Mouse (Mus musculus) forebrain, embryonic 11.5 days (tissue): ENCODE data around the gene Cyp26b1. TPM values are rescaled to one million over a fixed set of nuclear protein-coding genes. Genes with fewer than 3 reads are reported as not detected.
A peak's percentile ranks its signal among the peaks of the same experiment; 100 is the strongest.

ENCODE experiments used
- ATAC-seq: fragments of 200-750 bp; cut with Nextera tagmentation; replicated peaks from 2 replicates; pipeline ENCODE4 v1.8.0; 2017; ENCODE audit warnings: moderate TSS enrichment; ENCODE audit not compliant: low FRiP score
- DNase-seq: peaks from one replicate; pipeline ENCODE4 v3.0.0-alpha.2; 2017; ENCODE audit warnings: low spot score
- H3K27ac ChIP-seq: fragments of 300-500 bp; sonication (generic); 2 replicates; pipeline ENCODE4 v1.5.1; 2014; ENCODE audit warnings: low read depth, low read length
- H3K27me3 ChIP-seq: fragments of 300-500 bp; sonication (generic); 2 replicates; pipeline ENCODE4 v1.6.1; 2014; ENCODE audit warnings: mild to moderate bottlenecking, low read length, mixed read lengths; ENCODE audit not compliant: control insufficient read depth, insufficient read depth
- H3K36me3 ChIP-seq: fragments of 300-500 bp; sonication (generic); 2 replicates; pipeline ENCODE4 v1.6.1; 2014; ENCODE audit warnings: mild to moderate bottlenecking, low read length, moderate library complexity, mixed read lengths; ENCODE audit not compliant: control insufficient read depth, insufficient read depth
- H3K4me1 ChIP-seq: fragments of 300-500 bp; sonication (generic); replicated peaks from 2 replicates; pipeline ENCODE4 v1.6.1; 2014; ENCODE audit warnings: low read length, mixed read lengths; ENCODE audit not compliant: control insufficient read depth, insufficient read depth
- H3K4me2 ChIP-seq: fragments of 300-500 bp; sonication (generic); 2 replicates; pipeline ENCODE4 v1.6.1; 2014; ENCODE audit warnings: low read depth, mild to moderate bottlenecking, low read length, moderate library complexity, mixed read lengths; ENCODE audit not compliant: severe bottlenecking
- H3K4me3 ChIP-seq: fragments of 300-500 bp; sonication (generic); 2 replicates; pipeline ENCODE4 v1.5.1; 2014; ENCODE audit warnings: low read depth, low read length
- H3K9ac ChIP-seq: fragments of 300-500 bp; sonication (generic); 2 replicates; pipeline ENCODE4 v1.6.1; 2014; ENCODE audit warnings: low read length
- H3K9me3 ChIP-seq: fragments of 300-500 bp; sonication (generic); 2 replicates; pipeline ENCODE4 v1.6.1; 2016; ENCODE audit warnings: low read length, mixed read lengths; ENCODE audit not compliant: control insufficient read depth
- WGBS: fragments of 180-500 bp; shearing (Covaris S2); extraction: QIAGEN DNeasy Blood & Tissue Kit; methylation state at CpG from one replicate; pipeline ENCODE4 v1.1.7; 2014; 5-methylcytosine and 5-hydroxymethylcytosine counted together
- polyA plus RNA-seq: library from polyadenylated mRNA; unstranded; fragments of >200 nt; fragmentation: Nextera tagmentation; extraction: Ambion mirVana; gene quantifications from 2 replicates; pipeline ENCODE4 v1.2.1, GENCODE M21; 2014

Cyp26b1 gene
- polyA plus RNA-seq, 1 experiment from 2014 or later, result 1.2 TPM

DNA sequence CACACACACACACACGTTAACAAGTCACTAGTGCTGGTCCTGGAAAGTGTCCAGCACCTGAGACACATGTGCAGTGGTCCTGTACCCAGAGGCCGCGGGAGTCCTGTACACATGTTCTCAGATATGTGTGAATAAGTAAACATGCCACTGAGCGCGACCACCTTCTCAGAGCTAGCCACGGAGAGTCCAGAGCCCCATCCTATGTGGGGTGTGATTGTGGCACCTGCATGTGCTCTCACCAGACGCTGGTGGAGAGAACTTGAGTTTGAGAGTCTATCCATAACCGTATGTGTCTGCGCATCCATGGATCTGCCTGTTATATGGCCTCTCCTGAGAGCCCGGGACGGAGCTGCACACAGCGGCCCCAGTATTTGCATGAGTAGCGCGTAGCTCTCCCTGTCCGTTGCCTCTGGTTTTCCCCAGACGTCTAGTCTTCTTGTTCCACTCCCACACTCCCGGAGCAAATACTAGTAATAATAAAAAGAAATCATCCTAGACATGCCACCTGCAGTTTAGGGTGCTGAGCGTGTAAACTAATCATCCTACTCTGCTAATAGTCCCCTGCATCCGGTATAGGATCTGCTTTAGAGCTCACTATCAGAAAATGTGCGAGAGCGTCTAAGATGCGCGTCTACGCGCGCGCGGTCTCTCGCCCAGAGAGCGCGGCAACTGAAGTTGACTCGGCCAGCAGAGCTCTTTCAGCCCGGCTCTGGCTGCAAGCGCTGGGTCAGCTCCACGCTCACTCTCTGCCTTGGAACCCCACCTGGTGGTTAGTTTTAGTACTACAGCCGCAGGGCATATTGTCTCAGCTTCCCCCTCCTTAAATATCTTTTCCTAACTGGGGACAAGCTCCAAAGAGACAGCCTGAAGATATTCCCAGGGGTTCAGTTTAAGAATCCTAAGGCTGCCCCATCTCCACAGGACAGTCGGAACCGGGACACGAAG lies 3.7 kb downstream of the Cyp26b1 start:
- Histone ChIP-seq H3K4me2 (0 out of 2 replicates have a peak overlapping the region, but pooled peaks have one; percentile 15), H3K36me3 (no peaks in the 10 kb centered on the region), H3K27me3 (peaks cover 53% of the 10 kb centered on the region), H3K4me3 (no peak overlapping the region), H3K9ac (no peak overlapping the region), H3K9me3 (no peaks in the 10 kb centered on the region), H3K27ac (no peak overlapping the region), H3K4me1 (peaks cover 23% of the 10 kb centered on the region)
- DNase-seq, result peak; percentile 92
- 3% methylated on average over 39 of the region's 39 CpGs for WGBS
- peak; percentile 64 for ATAC-seq

GRCm38 (mm10) chr6:84588895-84589652 lies 4.6 kb downstream of the Cyp26b1 start:
- H3K36me3 ChIP-seq, result no peaks in the 10 kb centered on the region
- no peaks in the 10 kb centered on the region for H3K9me3 ChIP-seq
- DNase-seq, result peak; percentile 80
- peaks cover 63% of the 10 kb centered on the region for H3K27me3 ChIP-seq
- ATAC-seq, result no peak; the same call in 1 of the 2 replicates
- peak overlapping the region; percentile 40 for H3K4me3 ChIP-seq
- peak overlapping the region; percentile 85 for H3K4me2 ChIP-seq
- H3K9ac ChIP-seq, result 0 out of 2 replicates have a peak overlapping the region, but pooled peaks have one; percentile 24
- peaks cover 31% of the 10 kb centered on the region for H3K4me1 ChIP-seq
- WGBS, result under 1% methylated on average over 53 of the region's 54 CpGs
- H3K27ac ChIP-seq, result no peak overlapping the region

DNA sequence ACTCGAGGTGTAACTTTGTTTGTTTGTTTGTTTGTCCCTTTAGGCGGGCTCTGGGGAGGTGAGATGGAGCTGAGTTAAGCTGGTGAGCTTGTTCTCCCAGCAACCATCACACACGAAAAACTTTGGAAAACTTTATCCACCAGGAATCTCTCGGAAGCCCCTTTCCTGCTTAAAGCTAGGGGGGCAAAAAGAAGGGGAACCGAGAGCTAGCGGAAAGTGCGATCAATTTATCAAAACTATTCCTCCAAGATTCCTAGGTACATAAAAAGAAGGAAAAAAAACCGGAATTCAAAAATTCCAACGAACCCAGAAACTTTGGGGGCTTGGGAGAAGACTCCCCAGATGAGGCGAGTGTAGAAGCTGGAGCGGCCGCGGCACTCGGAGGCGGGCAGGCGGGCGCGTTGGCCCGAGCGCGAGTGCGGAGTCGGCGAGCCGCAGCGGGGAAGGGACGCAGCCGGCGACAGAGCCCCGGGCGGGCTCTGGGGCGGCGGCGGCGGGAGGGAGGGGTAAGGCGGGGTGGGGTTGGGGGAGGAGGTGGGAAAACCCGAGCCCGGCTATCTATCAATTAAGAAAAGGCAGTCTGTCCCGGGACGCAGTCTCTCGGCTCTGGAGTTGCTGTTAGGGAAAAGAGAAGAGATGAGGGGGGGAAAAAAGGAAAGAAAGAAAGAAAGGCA lies 5.3 kb downstream of the Cyp26b1 start:
- ATAC-seq, result no peak
- peaks cover 70% of the 10 kb centered on the region for H3K27me3 ChIP-seq
- peak overlapping the region; percentile 40 for H3K4me3 ChIP-seq
- no peak overlapping the region for H3K27ac ChIP-seq
- no peaks in the 10 kb centered on the region for H3K9me3 ChIP-seq
- H3K4me2 ChIP-seq, result peak overlapping the region; percentile 85
- no peak overlapping the region; the same call in 1 of the 2 replicates for H3K9ac ChIP-seq
- under 1% methylated on average over 41 of the region's 41 CpGs for WGBS
- DNase-seq, result peak; percentile 68
- H3K4me1 ChIP-seq, result peaks cover 35% of the 10 kb centered on the region
- H3K36me3 ChIP-seq, result no peaks in the 10 kb centered on the region

GRCm38 (mm10) chr6:84587471-84588101 lies 6.1 kb downstream of the Cyp26b1 start:
- ATAC-seq (no peak), DNase-seq (peak; percentile 77)
- Histone ChIP-seq H3K4me2 (peak overlapping the region; percentile 85), H3K27ac (no peak overlapping the region), H3K9me3 (no peaks in the 10 kb centered on the region), H3K36me3 (no peaks in the 10 kb centered on the region), H3K4me3 (peak overlapping the region; percentile 40), H3K27me3 (peaks cover 77% of the 10 kb centered on the region), H3K9ac (peak overlapping the region; percentile 43), H3K4me1 (peaks cover 39% of the 10 kb centered on the region)
- under 1% methylated on average over 51 of the region's 51 CpGs for WGBS

- H3K27ac ChIP-seq, result no peak overlapping the region
- H3K27me3 ChIP-seq, result peaks cover 83% of the 10 kb centered on the region
- 1% methylated on average over 28 of the region's 28 CpGs for WGBS
- no peak overlapping the region for H3K9ac ChIP-seq
- H3K4me2 ChIP-seq, result peak overlapping the region; percentile 85; the same call in 1 of the 2 replicates
- H3K4me1 ChIP-seq, result peaks cover 39% of the 10 kb centered on the region
- H3K9me3 ChIP-seq, result no peaks in the 10 kb centered on the region
- no peaks in the 10 kb centered on the region for H3K36me3 ChIP-seq
- ATAC-seq (no peak), DNase-seq (peak; percentile 51)
- peak overlapping the region; percentile 40 for H3K4me3 ChIP-seq
Observed at GRCm38 (mm10) chr6:84586551-84587200, 7.0 kb downstream of the Cyp26b1 start.

DNA sequence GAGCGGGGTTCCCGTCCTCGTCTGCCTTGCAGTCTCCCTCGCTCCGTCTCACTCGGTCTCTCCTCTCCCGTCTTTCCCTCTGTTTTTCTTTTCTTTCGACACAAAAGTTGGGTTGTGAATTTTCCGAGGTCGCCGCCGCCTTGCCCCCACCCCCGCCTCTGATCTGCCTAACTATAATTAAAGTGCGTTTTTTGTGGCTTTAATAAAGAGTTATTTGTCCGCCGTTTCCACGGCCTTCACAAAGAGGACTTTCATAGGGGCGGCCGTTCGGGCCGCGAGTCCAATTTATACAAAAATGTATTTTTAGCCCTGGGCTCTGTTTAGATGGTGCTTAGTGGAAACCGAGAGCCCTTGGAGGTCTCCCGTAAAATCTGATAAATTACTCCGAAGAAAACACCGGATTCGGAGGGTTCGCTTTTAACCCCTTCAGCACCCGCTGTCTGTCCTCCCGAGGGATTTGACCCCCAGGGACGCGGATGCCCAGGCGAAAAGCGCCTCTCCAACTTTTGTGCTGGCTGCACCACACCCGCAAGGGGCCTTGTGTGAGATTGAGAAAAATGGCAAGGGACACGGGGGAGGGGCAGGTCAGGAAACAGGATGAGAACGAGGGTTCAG lies 7.9 kb downstream of the Cyp26b1 start:
- H3K27me3 ChIP-seq, result peaks cover 90% of the 10 kb centered on the region
- DNase-seq (peak; percentile 58), ATAC-seq (no peak)
- H3K4me2 ChIP-seq, result peak overlapping the region; percentile 47
- H3K27ac ChIP-seq, result no peak overlapping the region
- WGBS, result under 1% methylated on average over 37 of the region's 37 CpGs
- no peaks in the 10 kb centered on the region for H3K9me3 ChIP-seq
- H3K36me3 ChIP-seq, result no peaks in the 10 kb centered on the region
- H3K4me3 ChIP-seq, result peak overlapping the region; percentile 25
- peaks cover 39% of the 10 kb centered on the region for H3K4me1 ChIP-seq
- H3K9ac ChIP-seq, result peak overlapping the region; percentile 27; the same call in 1 of the 2 replicates

DNA sequence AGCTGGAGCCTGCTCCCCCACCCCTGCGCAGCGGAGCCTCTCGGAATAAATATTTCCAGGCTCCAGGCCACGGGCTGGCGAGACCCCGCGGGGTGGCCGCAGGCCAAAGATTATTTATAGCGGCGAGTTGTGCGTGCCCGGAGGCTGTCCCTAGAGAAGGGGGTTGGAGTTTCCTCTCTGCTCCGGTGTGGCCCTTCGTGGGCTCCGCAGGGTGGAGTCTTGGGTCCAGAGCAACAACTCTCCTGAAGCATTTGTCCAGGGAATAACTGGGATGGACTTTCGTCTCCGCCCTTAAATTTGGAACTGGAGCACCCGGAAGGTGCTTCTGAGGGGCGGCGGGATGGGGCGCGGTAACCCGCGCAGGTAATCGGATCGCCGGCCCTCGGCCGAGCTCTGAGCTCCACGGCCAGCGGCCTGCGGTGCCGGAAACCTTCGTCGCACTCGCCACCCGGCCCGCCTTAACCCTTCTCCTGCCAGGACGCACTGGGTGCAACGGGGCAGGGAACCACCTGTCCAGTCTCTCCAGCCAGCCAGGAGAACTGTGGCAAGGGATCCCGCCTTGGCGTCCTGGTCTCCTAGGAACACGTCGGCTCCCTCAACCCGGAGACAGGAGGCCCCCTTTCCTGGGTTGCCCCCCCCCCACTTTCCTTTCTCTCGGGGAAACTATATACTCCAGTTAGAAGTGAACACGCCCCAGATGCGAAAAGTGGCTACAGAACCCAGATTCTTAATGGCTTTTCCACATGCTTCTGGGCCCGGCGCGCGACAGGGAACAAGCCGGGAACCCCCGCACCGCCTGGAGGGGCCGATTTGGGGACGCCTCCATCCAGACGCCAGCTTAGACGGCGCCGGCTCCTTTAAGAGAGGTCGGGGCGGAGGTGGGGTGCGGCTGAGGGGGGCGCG lies 8.7 kb downstream of the Cyp26b1 start:
- no peak for ATAC-seq
- under 1% methylated on average over 66 of the region's 66 CpGs for WGBS

More for the DNA sequence above, 8.7 kb downstream of the Cyp26b1 start:
- Histone ChIP-seq H3K27ac (no peak overlapping the region), H3K4me2 (peak overlapping the region; percentile 47), H3K36me3 (no peaks in the 10 kb centered on the region), H3K4me1 (peaks cover 39% of the 10 kb centered on the region), H3K9me3 (no peaks in the 10 kb centered on the region), H3K9ac (peak overlapping the region; percentile 27; the same call in 1 of the 2 replicates), H3K27me3 (peaks cover 96% of the 10 kb centered on the region), H3K4me3 (peak overlapping the region; percentile 25)
- DNase-seq, result peak; percentile 71
